Mouse (Mus musculus) intestine, embryonic 16.5 days (tissue): ENCODE data around the gene Abhd14a. TPM values are rescaled to one million over a fixed set of nuclear protein-coding genes. Genes with fewer than 3 reads are reported as not detected.

Experiments
- ATAC-seq: fragments of 200-750 bp; cut with Nextera tagmentation; 2 replicates; pipeline ENCODE4 v1.8.0; 2017; ENCODE audit warnings: moderate TSS enrichment, moderate library complexity
- H3K27ac ChIP-seq: fragments of 300-500 bp; sonication (generic); 2 replicates; pipeline ENCODE4 v1.5.1; 2014; ENCODE audit warnings: mild to moderate bottlenecking, low read length
- H3K27me3 ChIP-seq: fragments of 300-500 bp; sonication (generic); replicated peaks from 2 replicates; pipeline ENCODE4 v1.6.1; 2014; ENCODE audit warnings: low read length, control low read depth, mixed read lengths; ENCODE audit not compliant: control insufficient read depth, insufficient read depth
- H3K36me3 ChIP-seq: fragments of 300-500 bp; sonication (generic); 2 replicates; pipeline ENCODE4 v1.6.1; 2014; ENCODE audit warnings: low read length, control low read depth; ENCODE audit not compliant: control insufficient read depth, insufficient read depth
- H3K4me1 ChIP-seq: fragments of 300-500 bp; sonication (generic); 2 replicates; pipeline ENCODE4 v1.6.1; 2014; ENCODE audit warnings: low read length, control low read depth, mixed read lengths; ENCODE audit not compliant: control insufficient read depth, insufficient read depth
- H3K4me2 ChIP-seq: fragments of 300-500 bp; sonication (generic); 2 replicates; pipeline ENCODE4 v1.6.1; 2014; ENCODE audit warnings: low read depth, low read length, control low read depth
- H3K4me3 ChIP-seq: fragments of 300-500 bp; sonication (generic); 2 replicates; pipeline ENCODE4 v1.5.1; 2014; ENCODE audit warnings: mild to moderate bottlenecking, low read length
- H3K9ac ChIP-seq: fragments of 300-500 bp; sonication (generic); 2 replicates; pipeline ENCODE4 v1.6.1; 2014; ENCODE audit warnings: low read depth, low read length
- H3K9me3 ChIP-seq: fragments of 300-500 bp; sonication (generic); 2 replicates; pipeline ENCODE4 v1.6.1; 2016; ENCODE audit warnings: low read length, control low read depth; ENCODE audit not compliant: control insufficient read depth
- WGBS: fragments of 180-500 bp; shearing (Covaris S2); extraction: QIAGEN DNeasy Blood & Tissue Kit; methylation state at CpG from one replicate; pipeline ENCODE4 v1.1.7; 2014; 5-methylcytosine and 5-hydroxymethylcytosine counted together
- polyA plus RNA-seq: library from polyadenylated mRNA; unstranded; fragments of >200 nt; fragmentation: Nextera tagmentation; extraction: Ambion mirVana; gene quantifications from 2 replicates; pipeline ENCODE4 v1.2.1, GENCODE M21; 2015

Gene Abhd14a
- polyA plus RNA-seq, 1 experiment from 2014 or later: 52.0 TPM

GRCm38 (mm10) chr9:106412210-106412609 lies 35.3 kb downstream of the Abhd14a start:
- Histone ChIP-seq H3K36me3 (no peaks in the 10 kb centered on the region), H3K4me3 (no peak overlapping the region), H3K4me2 (no peak overlapping the region), H3K27ac (no peak overlapping the region), H3K9me3 (no peaks in the 10 kb centered on the region), H3K9ac (no peak overlapping the region), H3K27me3 (no peaks in the 10 kb centered on the region), H3K4me1 (no peaks in the 10 kb centered on the region)
- ATAC-seq: no peak
- 83% methylated on average over 3 of the region's 3 CpGs for WGBS

GRCm38 (mm10) chr9:106411729-106412128 lies 35.7 kb downstream of the Abhd14a start:
- H3K9me3 ChIP-seq: no peaks in the 10 kb centered on the region
- no peak overlapping the region for H3K4me2 ChIP-seq
- no peak overlapping the region for H3K4me3 ChIP-seq
- H3K4me1 ChIP-seq: peaks cover 1% of the 10 kb centered on the region; the same call in 1 of the 2 replicates
- no peaks in the 10 kb centered on the region for H3K36me3 ChIP-seq
- no peak overlapping the region for H3K27ac ChIP-seq
- ATAC-seq: no peak
- H3K9ac ChIP-seq: no peak overlapping the region
- H3K27me3 ChIP-seq: no peaks in the 10 kb centered on the region
- 67% methylated on average over 6 of the region's 6 CpGs for WGBS

DNA sequence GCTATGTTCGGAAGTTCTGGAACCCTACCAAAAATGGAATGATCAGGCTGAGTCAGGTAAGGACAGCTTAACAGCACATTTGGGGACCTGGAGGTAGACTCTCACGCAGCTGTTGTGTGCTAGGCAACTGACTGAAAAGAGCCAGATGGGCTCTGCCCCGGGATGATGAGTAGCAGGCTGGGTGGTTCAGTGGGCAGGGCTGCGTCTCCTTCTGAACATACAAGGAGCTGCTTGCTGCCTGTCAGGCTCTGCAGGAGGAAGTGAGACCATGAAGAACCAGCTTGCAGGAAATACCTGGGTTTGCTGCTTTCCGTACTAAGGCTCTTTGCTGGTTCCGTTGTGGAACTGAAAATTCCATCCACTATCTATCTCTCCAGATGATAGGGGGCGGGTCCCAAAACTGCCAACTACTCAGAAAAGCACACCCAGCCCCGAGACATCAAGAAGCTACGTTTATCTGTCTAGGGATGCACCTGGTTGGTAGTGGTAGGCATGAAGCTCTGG lies 36.3 kb downstream of the Abhd14a start:
- Histone ChIP-seq H3K9ac (no peak overlapping the region), H3K36me3 (no peaks in the 10 kb centered on the region), H3K4me1 (peaks cover 7% of the 10 kb centered on the region; the same call in 1 of the 2 replicates), H3K4me3 (no peak overlapping the region), H3K27ac (no peak overlapping the region), H3K4me2 (no peak overlapping the region), H3K9me3 (no peaks in the 10 kb centered on the region), H3K27me3 (no peaks in the 10 kb centered on the region)
- 64% methylated on average over 9 of the region's 9 CpGs for WGBS
- ATAC-seq: no peak

DNA sequence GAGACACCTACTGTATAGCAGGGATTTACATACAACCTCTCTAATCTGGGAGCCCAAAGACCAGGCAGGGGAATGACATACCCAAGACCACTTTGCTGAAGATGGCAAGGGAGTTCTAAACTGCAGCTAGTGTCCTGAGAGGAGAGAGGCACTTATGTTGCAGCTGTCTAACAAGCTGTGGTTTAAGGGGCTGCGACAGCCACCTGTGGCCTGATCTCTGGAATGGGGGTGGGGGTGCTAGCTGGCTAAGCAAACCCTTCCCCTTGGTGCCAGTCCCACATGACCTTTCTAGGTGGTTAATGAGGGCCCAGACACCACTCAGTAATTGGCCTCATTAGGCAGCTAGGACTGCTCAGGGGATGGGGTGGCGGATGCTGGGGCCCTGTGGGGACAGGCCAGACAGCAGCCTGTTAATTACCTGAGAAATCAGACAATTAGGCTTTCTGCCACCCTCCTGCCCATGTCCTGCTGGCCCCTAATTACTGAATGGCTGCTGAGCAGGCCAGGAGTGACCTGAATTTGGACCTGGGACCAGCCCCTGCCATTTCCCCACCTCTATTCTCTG lies 37.3 kb downstream of the Abhd14a start:
- Histone ChIP-seq H3K27ac (no peak overlapping the region), H3K4me1 (peaks cover 10% of the 10 kb centered on the region; the same call in 1 of the 2 replicates), H3K4me3 (no peak overlapping the region), H3K36me3 (no peaks in the 10 kb centered on the region), H3K4me2 (no peak overlapping the region), H3K9me3 (no peaks in the 10 kb centered on the region), H3K9ac (no peak overlapping the region), H3K27me3 (no peaks in the 10 kb centered on the region)
- WGBS: 82% methylated on average over 2 of the region's 2 CpGs
- no peak for ATAC-seq

GRCm38 (mm10) chr9:106409096-106409495 lies 38.4 kb downstream of the Abhd14a start:
- no peak overlapping the region for H3K4me3 ChIP-seq
- no peak overlapping the region for H3K27ac ChIP-seq
- H3K27me3 ChIP-seq: no peaks in the 10 kb centered on the region
- 96% methylated on average over 4 of the region's 4 CpGs for WGBS
- no peaks in the 10 kb centered on the region for H3K9me3 ChIP-seq
- no peak overlapping the region for H3K4me2 ChIP-seq
- no peak overlapping the region for H3K9ac ChIP-seq
- no peak for ATAC-seq
- H3K36me3 ChIP-seq: no peaks in the 10 kb centered on the region
- peaks cover 13% of the 10 kb centered on the region; the same call in 1 of the 2 replicates for H3K4me1 ChIP-seq

- Histone ChIP-seq H3K4me3 (no peak overlapping the region), H3K4me1 (peaks cover 13% of the 10 kb centered on the region; the same call in 1 of the 2 replicates), H3K36me3 (no peaks in the 10 kb centered on the region), H3K27me3 (no peaks in the 10 kb centered on the region), H3K27ac (no peak overlapping the region), H3K9me3 (no peaks in the 10 kb centered on the region), H3K9ac (no peak overlapping the region), H3K4me2 (no peak overlapping the region)
- WGBS: 53% methylated on average over 8 of the region's 8 CpGs
- ATAC-seq: no peak
Observed at GRCm38 (mm10) chr9:106406443-106407078, 40.9 kb downstream of the Abhd14a start.

- H3K27me3 ChIP-seq: no peaks in the 10 kb centered on the region
- H3K27ac ChIP-seq: no peak overlapping the region
- WGBS: 27% methylated on average over 6 of the region's 6 CpGs
- peaks cover 13% of the 10 kb centered on the region; the same call in 1 of the 2 replicates for H3K4me1 ChIP-seq
- H3K4me2 ChIP-seq: no peak overlapping the region
- H3K36me3 ChIP-seq: no peaks in the 10 kb centered on the region
- no peak for ATAC-seq
- no peaks in the 10 kb centered on the region for H3K9me3 ChIP-seq
- no peak overlapping the region for H3K4me3 ChIP-seq
- no peak overlapping the region for H3K9ac ChIP-seq
Observed at GRCm38 (mm10) chr9:106405275-106405674, 42.2 kb downstream of the Abhd14a start.

- H3K9ac ChIP-seq: no peak overlapping the region
- WGBS: 81% methylated on average over 16 of the region's 16 CpGs
- no peak overlapping the region for H3K4me2 ChIP-seq
- no peaks in the 10 kb centered on the region for H3K36me3 ChIP-seq
- peaks cover 20% of the 10 kb centered on the region; the same call in 1 of the 2 replicates for H3K4me1 ChIP-seq
- H3K4me3 ChIP-seq: no peak overlapping the region
- H3K27ac ChIP-seq: no peak overlapping the region
- H3K9me3 ChIP-seq: no peaks in the 10 kb centered on the region
- no peaks in the 10 kb centered on the region for H3K27me3 ChIP-seq
- no peak for ATAC-seq
Observed at GRCm38 (mm10) chr9:106402607-106403375, 44.7 kb downstream of the Abhd14a start.

- Histone ChIP-seq H3K4me3 (no peak overlapping the region), H3K4me1 (peaks cover 21% of the 10 kb centered on the region; the same call in 1 of the 2 replicates), H3K36me3 (no peaks in the 10 kb centered on the region), H3K9ac (no peak overlapping the region), H3K27me3 (no peaks in the 10 kb centered on the region), H3K9me3 (no peaks in the 10 kb centered on the region), H3K4me2 (no peak overlapping the region), H3K27ac (no peak overlapping the region)
- WGBS: 67% methylated on average over 5 of the region's 5 CpGs
- no peak for ATAC-seq
Observed at GRCm38 (mm10) chr9:106402149-106402548, 45.3 kb downstream of the Abhd14a start.
